Mouse (Mus musculus) forebrain, embryonic 11.5 days (tissue): ENCODE measurements at regions not wholly inside any gene's neighbourhood (a gene's known extent, or its start where the extent isn't known, plus 50 kb on each side); places are given as distances from the start of the nearest gene placed in this dataset.

Source experiments
- ATAC-seq: fragments of 200-750 bp; cut with Nextera tagmentation; replicated peaks from 2 replicates; pipeline ENCODE4 v1.8.0; 2017; ENCODE audit warnings: moderate TSS enrichment; ENCODE audit not compliant: low FRiP score
- DNase-seq: peaks from one replicate; pipeline ENCODE4 v3.0.0-alpha.2; 2017; ENCODE audit warnings: low spot score
- H3K27ac ChIP-seq: fragments of 300-500 bp; sonication (generic); 2 replicates; pipeline ENCODE4 v1.5.1; 2014; ENCODE audit warnings: low read depth, low read length
- H3K27me3 ChIP-seq: fragments of 300-500 bp; sonication (generic); 2 replicates; pipeline ENCODE4 v1.6.1; 2014; ENCODE audit warnings: mild to moderate bottlenecking, low read length, mixed read lengths; ENCODE audit not compliant: control insufficient read depth, insufficient read depth
- H3K36me3 ChIP-seq: fragments of 300-500 bp; sonication (generic); 2 replicates; pipeline ENCODE4 v1.6.1; 2014; ENCODE audit warnings: mild to moderate bottlenecking, low read length, moderate library complexity, mixed read lengths; ENCODE audit not compliant: control insufficient read depth, insufficient read depth
- H3K4me1 ChIP-seq: fragments of 300-500 bp; sonication (generic); replicated peaks from 2 replicates; pipeline ENCODE4 v1.6.1; 2014; ENCODE audit warnings: low read length, mixed read lengths; ENCODE audit not compliant: control insufficient read depth, insufficient read depth
- H3K4me2 ChIP-seq: fragments of 300-500 bp; sonication (generic); 2 replicates; pipeline ENCODE4 v1.6.1; 2014; ENCODE audit warnings: low read depth, mild to moderate bottlenecking, low read length, moderate library complexity, mixed read lengths; ENCODE audit not compliant: severe bottlenecking
- H3K4me3 ChIP-seq: fragments of 300-500 bp; sonication (generic); 2 replicates; pipeline ENCODE4 v1.5.1; 2014; ENCODE audit warnings: low read depth, low read length
- H3K9ac ChIP-seq: fragments of 300-500 bp; sonication (generic); 2 replicates; pipeline ENCODE4 v1.6.1; 2014; ENCODE audit warnings: low read length
- H3K9me3 ChIP-seq: fragments of 300-500 bp; sonication (generic); 2 replicates; pipeline ENCODE4 v1.6.1; 2016; ENCODE audit warnings: low read length, mixed read lengths; ENCODE audit not compliant: control insufficient read depth
- WGBS: fragments of 180-500 bp; shearing (Covaris S2); extraction: QIAGEN DNeasy Blood & Tissue Kit; methylation state at CpG from one replicate; pipeline ENCODE4 v1.1.7; 2014; 5-methylcytosine and 5-hydroxymethylcytosine counted together

- no peak for DNase-seq
- Histone ChIP-seq H3K9me3 (no peaks in the 10 kb centered on the region), H3K9ac (no peak overlapping the region), H3K36me3 (no peaks in the 10 kb centered on the region), H3K27me3 (no peaks in the 10 kb centered on the region), H3K27ac (no peak overlapping the region), H3K4me2 (no peak overlapping the region), H3K4me1 (no peaks in the 10 kb centered on the region), H3K4me3 (no peak overlapping the region)
- ATAC-seq: peak; percentile 84
- WGBS: 39% methylated on average over 4 of the region's 4 CpGs
Observed at GRCm38 (mm10) chr6:17187106-17187505, 93.9 kb upstream of the Cav2 start.

DNA sequence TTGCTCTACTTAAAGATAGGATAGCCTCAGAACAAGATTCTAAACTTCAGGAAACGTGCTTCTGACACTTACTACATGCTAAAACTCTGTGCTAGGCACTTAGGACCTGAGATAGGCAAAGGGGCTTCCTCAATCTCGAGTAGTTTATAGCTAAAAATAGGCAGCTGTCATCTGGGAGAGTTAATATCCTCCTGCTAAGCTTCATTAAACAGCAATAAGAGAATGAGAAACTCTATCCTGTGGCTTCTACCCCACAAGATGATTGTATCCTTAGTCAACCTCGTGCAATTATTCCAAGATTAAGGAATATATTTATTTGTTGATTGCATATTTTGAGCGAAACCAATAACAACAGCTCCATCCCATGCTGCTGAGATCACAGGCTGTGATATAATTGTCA, 85.4 kb upstream of the Cav2 start:
- H3K9me3 ChIP-seq: no peaks in the 10 kb centered on the region
- no peak overlapping the region for H3K4me3 ChIP-seq
- no peaks in the 10 kb centered on the region for H3K27me3 ChIP-seq
- no peak overlapping the region for H3K9ac ChIP-seq
- no peak for DNase-seq
- no peak overlapping the region for H3K4me2 ChIP-seq
- WGBS: 57% methylated on average over 4 of the region's 4 CpGs
- H3K27ac ChIP-seq: no peak overlapping the region
- no peaks in the 10 kb centered on the region for H3K36me3 ChIP-seq
- ATAC-seq: no peak
- H3K4me1 ChIP-seq: no peaks in the 10 kb centered on the region

GRCm38 (mm10) chr6:17197728-17198397, 83.1 kb upstream of the Cav2 start:
- H3K27ac ChIP-seq: no peak overlapping the region
- no peaks in the 10 kb centered on the region; the same call in 1 of the 2 replicates for H3K27me3 ChIP-seq
- no peaks in the 10 kb centered on the region for H3K4me1 ChIP-seq
- WGBS: 72% methylated on average over 18 of the region's 18 CpGs
- H3K4me3 ChIP-seq: no peak overlapping the region
- H3K9ac ChIP-seq: no peak overlapping the region
- ATAC-seq (no peak), DNase-seq (peak; percentile 48)
- no peak overlapping the region for H3K4me2 ChIP-seq
- no peaks in the 10 kb centered on the region for H3K9me3 ChIP-seq
- no peaks in the 10 kb centered on the region for H3K36me3 ChIP-seq

GRCm38 (mm10) chr6:17198876-17199275, 82.1 kb upstream of the Cav2 start:
- DNase-seq (no peak), ATAC-seq (no peak)
- no peaks in the 10 kb centered on the region for H3K36me3 ChIP-seq
- H3K9me3 ChIP-seq: no peaks in the 10 kb centered on the region
- no peak overlapping the region for H3K27ac ChIP-seq
- no peak overlapping the region for H3K4me2 ChIP-seq
- H3K9ac ChIP-seq: no peak overlapping the region
- no peaks in the 10 kb centered on the region for H3K4me1 ChIP-seq
- H3K4me3 ChIP-seq: no peak overlapping the region
- no peaks in the 10 kb centered on the region; the same call in 1 of the 2 replicates for H3K27me3 ChIP-seq
- WGBS: 84% methylated on average over 9 of the region's 9 CpGs

DNA sequence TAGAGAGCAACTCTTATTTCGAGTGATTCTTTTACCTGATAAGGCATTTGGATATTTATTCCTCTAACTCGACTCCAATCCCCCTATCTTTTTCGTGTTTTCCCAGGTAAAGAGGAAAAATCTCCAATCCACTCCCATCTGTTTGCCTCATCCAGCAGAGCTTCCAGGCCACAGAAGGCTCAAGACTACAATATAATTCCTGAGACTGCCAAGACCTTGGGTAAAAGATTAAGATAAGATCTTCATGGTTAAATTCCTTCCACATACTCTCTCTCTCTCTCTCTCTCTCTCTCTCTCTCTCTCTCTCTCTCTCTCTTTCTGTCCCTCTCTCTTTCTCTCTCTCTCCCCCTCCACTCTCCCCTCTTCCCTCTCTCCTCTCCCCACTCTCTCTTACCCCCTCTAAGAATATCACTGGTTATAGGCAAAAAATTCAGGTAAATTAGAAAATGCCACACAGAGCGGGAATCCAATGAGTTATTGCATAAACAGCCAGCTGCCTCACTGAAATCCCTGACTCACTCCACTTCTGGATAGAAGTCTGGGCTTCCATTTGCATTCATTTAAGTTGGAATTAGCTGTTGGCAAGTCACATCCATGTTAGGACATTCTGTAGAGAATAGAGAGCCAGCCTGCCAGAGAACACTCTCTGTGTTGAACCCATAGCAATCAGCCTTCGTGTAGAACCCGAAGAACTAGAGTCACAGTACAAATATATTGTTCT, 78.9 kb upstream of the Cav2 start:
- Histone ChIP-seq H3K4me1 (0 out of 2 replicates have a peak, but pooled peaks cover 2% of the 10 kb centered on the region), H3K9ac (no peak overlapping the region), H3K4me3 (no peak overlapping the region), H3K27ac (no peak overlapping the region), H3K4me2 (no peak overlapping the region), H3K36me3 (no peaks in the 10 kb centered on the region), H3K9me3 (no peaks in the 10 kb centered on the region), H3K27me3 (no peaks in the 10 kb centered on the region; the same call in 1 of the 2 replicates)
- DNase-seq (no peak), ATAC-seq (no peak)
- 87% methylated on average over 6 of the region's 6 CpGs for WGBS

GRCm38 (mm10) chr6:17203302-17203701, 77.7 kb upstream of the Cav2 start:
- DNase-seq: no peak
- ATAC-seq: no peak
- H3K4me2 ChIP-seq: no peak overlapping the region
- no peak overlapping the region for H3K27ac ChIP-seq
- no peaks in the 10 kb centered on the region for H3K9me3 ChIP-seq
- no peaks in the 10 kb centered on the region; the same call in 1 of the 2 replicates for H3K27me3 ChIP-seq
- H3K36me3 ChIP-seq: no peaks in the 10 kb centered on the region
- H3K9ac ChIP-seq: no peak overlapping the region
- 89% methylated on average over 5 of the region's 5 CpGs for WGBS
- H3K4me1 ChIP-seq: 0 out of 2 replicates have a peak, but pooled peaks cover 2% of the 10 kb centered on the region
- H3K4me3 ChIP-seq: no peak overlapping the region

DNA sequence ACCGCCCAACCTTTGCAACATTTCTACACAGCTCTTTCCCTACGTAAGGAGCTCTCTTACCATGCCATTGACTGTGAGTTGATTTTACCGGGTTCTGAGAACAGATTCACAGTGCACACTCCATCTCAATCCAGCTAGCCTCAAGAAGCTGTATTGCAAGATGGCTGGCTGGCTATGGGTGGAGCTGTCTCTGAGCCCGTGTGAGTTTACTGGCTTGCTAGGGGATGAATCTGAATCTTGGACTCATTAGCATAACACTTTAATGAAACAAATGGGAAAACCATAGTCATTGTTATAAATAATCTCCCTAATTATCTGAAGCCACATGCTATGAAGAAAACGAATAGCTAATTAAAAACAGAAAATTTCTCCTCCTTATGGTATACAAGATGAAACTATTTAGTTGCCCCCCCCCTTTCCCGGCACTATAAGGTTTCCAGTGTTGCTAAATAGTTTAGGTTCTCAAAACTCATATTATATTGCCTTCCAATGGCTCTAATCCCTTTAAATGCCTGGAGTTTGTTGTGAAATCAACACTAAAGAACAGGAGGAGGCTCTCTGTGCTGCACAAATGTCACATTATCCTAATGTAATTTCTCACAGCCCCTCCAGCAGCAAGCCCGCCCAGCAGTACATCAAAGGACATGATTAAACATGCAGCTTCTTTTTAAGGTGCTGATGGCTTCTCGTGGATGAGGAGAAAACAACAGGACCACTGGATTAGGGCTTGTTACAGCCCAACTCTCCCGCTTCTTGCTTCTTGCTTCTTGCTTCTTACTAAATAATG, 76.9 kb upstream of the Cav2 start:
- 39% methylated on average over 9 of the region's 9 CpGs for WGBS
- H3K9ac ChIP-seq: no peak overlapping the region
- ATAC-seq (peak; percentile 71), DNase-seq (no peak)
- H3K36me3 ChIP-seq: no peaks in the 10 kb centered on the region
- H3K4me3 ChIP-seq: no peak overlapping the region
- H3K4me1 ChIP-seq: 0 out of 2 replicates have a peak, but pooled peaks cover 2% of the 10 kb centered on the region
- H3K9me3 ChIP-seq: no peaks in the 10 kb centered on the region
- no peak overlapping the region for H3K27ac ChIP-seq
- no peak overlapping the region for H3K4me2 ChIP-seq
- H3K27me3 ChIP-seq: no peaks in the 10 kb centered on the region; the same call in 1 of the 2 replicates

DNA sequence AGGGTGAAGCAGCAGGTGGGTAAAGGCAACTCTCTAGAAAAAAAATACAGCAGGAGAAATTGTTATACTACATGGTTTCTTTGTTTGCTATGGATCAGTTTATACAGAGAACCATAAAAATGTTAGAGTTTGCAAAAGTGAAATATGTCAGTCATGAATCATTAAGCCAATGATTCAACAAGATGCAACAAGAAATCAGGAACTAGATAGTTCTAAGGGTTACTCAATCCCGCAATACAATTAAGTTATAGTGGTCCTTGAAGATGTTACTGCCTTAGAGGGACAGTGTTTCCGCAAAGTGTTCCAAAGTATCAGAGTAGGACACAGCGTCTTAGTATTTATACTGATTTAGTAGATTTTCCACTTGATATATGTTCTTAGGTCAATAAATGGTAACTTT, 74.1 kb upstream of the Cav2 start:
- Histone ChIP-seq H3K27ac (no peak overlapping the region), H3K4me1 (0 out of 2 replicates have a peak, but pooled peaks cover 2% of the 10 kb centered on the region), H3K27me3 (no peaks in the 10 kb centered on the region), H3K4me2 (no peak overlapping the region), H3K36me3 (no peaks in the 10 kb centered on the region), H3K4me3 (no peak overlapping the region), H3K9ac (no peak overlapping the region), H3K9me3 (no peaks in the 10 kb centered on the region)
- ATAC-seq (no peak), DNase-seq (no peak)
- 93% methylated on average over 3 of the region's 3 CpGs for WGBS
